In the genomic region with DNA sequence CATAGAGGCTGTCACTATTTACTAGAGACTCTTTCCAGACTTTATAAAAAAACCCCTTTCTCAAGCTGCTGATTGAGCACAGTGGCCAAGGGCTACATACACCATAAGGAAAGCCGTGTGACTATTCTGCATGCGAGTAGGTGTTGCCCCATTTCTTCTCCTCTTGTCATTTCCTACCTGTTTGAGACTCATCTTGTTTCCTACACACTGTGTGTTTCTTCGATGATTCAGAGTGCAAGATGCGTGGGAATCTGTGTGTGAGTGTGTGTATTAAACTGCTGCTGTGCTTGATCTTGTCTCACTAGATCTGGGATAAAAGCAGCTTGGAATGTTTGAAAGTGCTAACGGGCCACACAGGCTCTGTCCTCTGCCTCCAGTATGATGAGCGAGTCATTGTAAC, we compare ENCODE assay signal across 23 mouse cellular contexts.
DNase-seq lines count a peak whose midpoint lies in the region; ATAC-seq lines count a peak whose summit lies in the region.
"Had no signal": no experiment of that assay in that cellular context is flagged by ENCODE, and none has a peak within 500 bp of the region (broad histone marks: within the 10 kb centered on the region; RNA-seq: fewer than 3 reads in every experiment).

No protein-coding gene starts in this region.

- no peak overlapping the region for H3K4me3 ChIP-seq in forebrain, embryonic 14.5 days (ENCODE audit: low read depth, low read length)
- H3K4me3 ChIP-seq in forebrain, embryonic 12.5 days (replicated peaks) = no peak overlapping the region
- H3K4me3 ChIP-seq in heart, embryonic 10.5 days = no peak overlapping the region
- H3K4me3 ChIP-seq: forebrain, embryonic 10.5 days; forebrain, embryonic 15.5 days; heart, embryonic 12.5 days; heart, embryonic 15.5 days; hindbrain, embryonic 10.5 days; hindbrain, embryonic 13.5 days had no signal

- 83% methylated on average over 6 of the region's 6 CpGs for WGBS in forebrain, embryonic 14.5 days
- WGBS in forebrain, embryonic 12.5 days = 90% methylated on average over 6 of the region's 6 CpGs
- 90% methylated on average over 6 of the region's 6 CpGs for WGBS in heart, embryonic 10.5 days

- DNase-seq in forebrain, embryonic 14.5 days (ENCODE audit: low spot score) = no peak
- DNase-seq in heart, adult 11 months = peak; percentile 27
- DNase-seq in heart, embryonic 10.5 days (ENCODE audit: low spot score) = no peak
- DNase-seq in right cerebral cortex, adult 2 months (ENCODE audit: low spot score in 2 of 2) = peak; percentile 41 to 60
- DNase-seq in right cerebral cortex, postnatal 4 days = no peak
- DNase-seq: adrenal gland, adult 8-10 months; adrenal gland, postnatal 25 days; cerebellum, adult 18-20 months; cerebellum, adult 9-10 months; cerebellum, postnatal 14 days; gastrocnemius, postnatal 10 days; gastrocnemius, postnatal 36 days; heart, postnatal 10 days; heart, postnatal 36 days had no signal

- no peaks in the 10 kb centered on the region for H3K27me3 ChIP-seq in forebrain, embryonic 14.5 days (replicated peaks; ENCODE audit: control insufficient read depth, insufficient read depth, low read length)
- H3K27me3 ChIP-seq in forebrain, embryonic 12.5 days = no peaks in the 10 kb centered on the region
- H3K27me3 ChIP-seq in heart, embryonic 10.5 days (ENCODE audit: insufficient read depth, poor library complexity, severe bottlenecking) = no peaks in the 10 kb centered on the region
- H3K27me3 ChIP-seq: forebrain, embryonic 15.5 days; heart, embryonic 12.5 days; heart, embryonic 15.5 days; hindbrain, embryonic 13.5 days had no signal

- H3K9ac ChIP-seq in forebrain, embryonic 14.5 days (ENCODE audit: low read length) = no peak overlapping the region
- H3K9ac ChIP-seq in forebrain, embryonic 12.5 days = no peak overlapping the region
- H3K9ac ChIP-seq: forebrain, embryonic 15.5 days; heart, embryonic 12.5 days; heart, embryonic 15.5 days; hindbrain, embryonic 13.5 days had no signal

- H3K4me2 ChIP-seq in forebrain, embryonic 14.5 days (ENCODE audit: low read length) = no peak overlapping the region
- no peak overlapping the region for H3K4me2 ChIP-seq in forebrain, embryonic 12.5 days
- H3K4me2 ChIP-seq: forebrain, embryonic 15.5 days; heart, embryonic 12.5 days; heart, embryonic 15.5 days; hindbrain, embryonic 13.5 days had no signal

- H3K27ac ChIP-seq in forebrain, embryonic 14.5 days (ENCODE audit: low read depth, low read length) = 0 out of 2 replicates have a peak overlapping the region, but pooled peaks have one; percentile 18
- no peak overlapping the region for H3K27ac ChIP-seq in forebrain, embryonic 12.5 days
- H3K27ac ChIP-seq in heart, embryonic 10.5 days = no peak overlapping the region
- H3K27ac ChIP-seq: forebrain, embryonic 10.5 days; forebrain, embryonic 15.5 days; heart, embryonic 15.5 days; hindbrain, embryonic 10.5 days; hindbrain, embryonic 13.5 days had no signal

- no peaks in the 10 kb centered on the region for H3K4me1 ChIP-seq in forebrain, embryonic 14.5 days (ENCODE audit: control insufficient read depth, insufficient read depth, low read length)
- no peaks in the 10 kb centered on the region for H3K4me1 ChIP-seq in forebrain, embryonic 12.5 days
- H3K4me1 ChIP-seq in heart, embryonic 10.5 days = no peaks in the 10 kb centered on the region
- H3K4me1 ChIP-seq: forebrain, embryonic 10.5 days; heart, embryonic 12.5 days; heart, embryonic 15.5 days; hindbrain, embryonic 10.5 days; hindbrain, embryonic 13.5 days had no signal

- H3K36me3 ChIP-seq in forebrain, embryonic 14.5 days (ENCODE audit: control insufficient read depth, insufficient read depth, low read length) = peaks cover 57% of the 10 kb centered on the region
- H3K36me3 ChIP-seq in forebrain, embryonic 12.5 days (replicated peaks) = peaks cover 60% of the 10 kb centered on the region
- peaks cover 68% of the 10 kb centered on the region for H3K36me3 ChIP-seq in heart, embryonic 10.5 days

- ATAC-seq in forebrain, embryonic 14.5 days = no peak
- ATAC-seq in forebrain, embryonic 12.5 days (ENCODE audit: low FRiP score) = no peak
- ATAC-seq: activated CD4-positive, CD25-positive, alpha-beta regulatory T cell, adult 4 months; forebrain, embryonic 15.5 days; hindbrain, embryonic 16.5 days had no signal

- H3K9me3 ChIP-seq in forebrain, embryonic 14.5 days (replicated peaks; ENCODE audit: control insufficient read depth, low read length) = no peaks in the 10 kb centered on the region
- H3K9me3 ChIP-seq in forebrain, embryonic 12.5 days = no peaks in the 10 kb centered on the region
- H3K9me3 ChIP-seq in heart, embryonic 10.5 days = no peaks in the 10 kb centered on the region
- H3K9me3 ChIP-seq: forebrain, embryonic 10.5 days; forebrain, embryonic 15.5 days; heart, embryonic 12.5 days; heart, embryonic 15.5 days; hindbrain, embryonic 10.5 days; hindbrain, embryonic 13.5 days had no signal

Comparison
In these comparisons a context has a peak if more than half of its experiments do, and no peak if none do; other contexts are left out.
1. DNase-seq: peak in heart, adult 11 months (single experiment) and right cerebral cortex, adult 2 months (2 of 2); none in forebrain, embryonic 14.5 days (single experiment), heart, embryonic 10.5 days (single experiment) and right cerebral cortex, postnatal 4 days (single experiment).